Mouse (Mus musculus) retina, adult 2 months (tissue): ENCODE data around the gene Cfap46.
"Not testable (repeated sequence)": the region's sequence is repeated elsewhere in the genome, so short reads cannot be mapped to it uniquely, and the experiment has no call there.

Experiments used
- DNase-seq: peaks from one replicate; pipeline ENCODE4 v3.0.0-alpha.2; 2012; ENCODE audit warnings: low read depth, low spot score

Gene Cfap46

DNA sequence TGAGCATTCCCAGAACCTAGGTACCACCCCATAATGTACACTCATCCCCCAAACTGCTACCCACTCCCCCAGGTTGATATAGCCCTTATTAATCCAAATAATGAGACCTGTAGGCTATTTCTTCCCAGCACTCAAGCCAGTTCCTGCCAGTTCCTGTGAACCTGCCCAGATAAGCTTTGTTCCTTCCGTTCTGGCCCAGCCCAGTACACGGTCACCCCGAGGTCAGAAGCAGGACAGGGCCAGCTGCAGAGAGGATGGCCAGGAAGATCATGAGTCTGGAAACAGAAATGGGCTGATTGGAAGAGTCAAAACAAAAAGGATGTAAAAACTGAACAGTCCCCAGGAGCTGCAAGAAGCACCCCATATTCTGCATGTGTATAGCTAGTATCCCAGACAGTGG, 20.3 kb downstream of the Cfap46 start:
- DNase-seq, result no peak

DNA sequence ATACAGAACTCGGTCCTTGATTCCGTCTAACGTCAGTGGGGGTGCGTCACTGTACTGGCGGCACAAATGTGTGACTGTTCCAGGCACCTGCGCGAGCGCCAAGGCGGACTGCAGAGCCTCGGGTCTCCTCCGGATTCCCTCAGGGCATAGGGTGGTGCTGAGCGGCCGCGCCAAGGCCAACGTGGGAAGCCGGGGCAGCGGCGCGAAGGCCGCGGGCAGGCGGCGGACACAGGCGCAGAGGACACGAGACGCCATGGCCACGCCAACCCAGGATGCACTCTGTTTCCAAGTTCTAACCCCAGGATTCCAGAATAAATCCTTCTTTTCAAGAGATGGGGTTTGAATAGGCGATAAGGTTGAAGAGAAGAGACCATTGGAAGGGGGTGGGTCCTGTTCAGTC, 23.7 kb downstream of the Cfap46 start:
- not testable (repeated sequence) for DNase-seq

DNA sequence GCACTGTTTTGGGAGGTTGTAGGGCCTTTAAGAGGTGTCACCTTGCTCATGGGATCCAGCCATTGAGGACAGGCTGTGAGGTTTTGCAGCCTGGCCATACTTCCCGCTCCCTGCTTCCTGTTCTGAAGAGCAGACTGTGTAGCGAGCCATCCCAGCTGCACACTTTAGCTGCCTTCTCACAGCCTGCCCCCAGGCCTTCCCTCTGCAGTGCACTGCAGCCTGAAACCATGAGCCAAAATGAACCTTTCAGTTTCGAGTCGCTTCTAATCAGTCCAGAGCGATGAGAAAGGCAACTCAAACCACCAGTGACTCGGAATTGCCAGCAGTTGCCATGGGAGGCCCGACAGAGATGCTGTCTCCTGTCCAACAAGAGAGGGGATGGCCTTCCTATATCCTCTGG, 33.9 kb downstream of the Cfap46 start:
- no peak for DNase-seq

DNA sequence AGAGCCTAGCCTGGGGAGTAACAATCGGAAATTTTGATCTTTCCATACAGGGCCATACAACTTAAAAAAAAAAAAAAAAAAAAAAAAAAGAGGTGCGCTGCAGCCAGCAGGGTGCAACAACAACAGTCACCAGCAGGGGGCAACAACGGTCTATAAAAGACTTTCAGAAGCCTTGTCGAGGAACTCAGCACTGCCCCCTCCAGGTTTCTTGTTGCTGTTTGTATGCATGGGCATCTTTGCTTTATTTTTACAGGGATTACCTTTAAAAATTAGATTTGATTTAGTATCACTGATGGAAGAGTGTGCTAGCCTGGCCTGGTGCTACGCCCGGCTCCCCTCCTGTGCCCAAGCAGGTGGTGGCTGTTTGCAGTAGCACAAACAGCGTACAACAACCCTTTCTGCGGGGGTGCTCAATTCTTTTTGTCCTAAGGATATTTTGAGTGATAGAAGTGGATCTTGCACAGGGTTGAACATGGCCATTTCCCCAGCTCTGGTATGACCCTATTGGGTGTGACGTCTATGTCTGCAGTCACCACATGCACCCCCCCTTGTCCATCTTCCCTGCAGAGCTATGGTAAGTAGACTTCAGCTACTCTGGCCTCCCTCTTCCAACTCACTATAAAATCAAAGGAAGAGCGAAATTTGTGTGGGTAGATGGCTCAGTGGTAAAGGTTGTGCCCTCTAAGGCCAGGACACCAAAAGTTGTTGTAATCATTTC, 35.4 kb downstream of the Cfap46 start:
- peak; percentile 70 for DNase-seq

DNA sequence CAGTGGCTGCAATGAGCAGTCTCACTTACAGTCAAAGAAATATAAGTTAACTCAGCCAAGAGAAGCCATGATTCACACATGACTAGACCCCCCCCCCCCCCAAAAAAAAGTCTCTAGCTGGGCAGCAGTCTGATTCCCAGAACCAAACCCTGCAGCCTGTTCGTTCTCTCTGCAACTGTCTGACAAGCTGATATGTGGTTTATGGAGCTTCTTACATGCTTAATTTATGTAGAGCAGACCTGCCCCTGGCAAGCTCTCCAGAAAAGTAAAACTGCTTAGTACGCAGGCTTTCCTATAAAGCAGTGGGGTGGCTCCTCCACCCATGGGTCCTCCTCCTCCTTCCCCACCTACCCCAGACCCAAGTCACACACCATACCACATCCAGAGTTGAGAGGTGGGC, 50.2 kb downstream of the Cfap46 start:
- no peak for DNase-seq

DNA sequence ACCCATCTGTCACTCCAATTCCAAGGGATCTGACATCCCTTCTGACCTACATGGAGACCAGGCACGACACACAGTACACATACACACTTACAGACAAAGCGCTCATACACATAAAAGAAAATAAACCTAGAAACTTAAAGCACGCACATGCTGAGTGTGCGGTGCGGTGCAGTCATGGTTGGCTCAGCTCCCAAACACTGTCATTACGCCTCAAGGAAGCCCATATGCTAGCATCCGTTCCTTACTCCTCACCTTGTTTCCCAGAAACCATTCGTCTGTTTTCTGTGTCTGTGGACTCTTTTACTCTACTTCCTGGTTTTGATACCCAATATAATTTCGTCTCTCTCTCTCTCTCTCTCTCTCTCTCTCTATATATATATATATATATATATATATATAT, 58.5 kb downstream of the Cfap46 start:
- DNase-seq, result no peak

- DNase-seq, result no peak
These were observed 61.0 kb downstream of the Cfap46 start for GRCm38 (mm10) chr7:139622568-139622967.

DNA sequence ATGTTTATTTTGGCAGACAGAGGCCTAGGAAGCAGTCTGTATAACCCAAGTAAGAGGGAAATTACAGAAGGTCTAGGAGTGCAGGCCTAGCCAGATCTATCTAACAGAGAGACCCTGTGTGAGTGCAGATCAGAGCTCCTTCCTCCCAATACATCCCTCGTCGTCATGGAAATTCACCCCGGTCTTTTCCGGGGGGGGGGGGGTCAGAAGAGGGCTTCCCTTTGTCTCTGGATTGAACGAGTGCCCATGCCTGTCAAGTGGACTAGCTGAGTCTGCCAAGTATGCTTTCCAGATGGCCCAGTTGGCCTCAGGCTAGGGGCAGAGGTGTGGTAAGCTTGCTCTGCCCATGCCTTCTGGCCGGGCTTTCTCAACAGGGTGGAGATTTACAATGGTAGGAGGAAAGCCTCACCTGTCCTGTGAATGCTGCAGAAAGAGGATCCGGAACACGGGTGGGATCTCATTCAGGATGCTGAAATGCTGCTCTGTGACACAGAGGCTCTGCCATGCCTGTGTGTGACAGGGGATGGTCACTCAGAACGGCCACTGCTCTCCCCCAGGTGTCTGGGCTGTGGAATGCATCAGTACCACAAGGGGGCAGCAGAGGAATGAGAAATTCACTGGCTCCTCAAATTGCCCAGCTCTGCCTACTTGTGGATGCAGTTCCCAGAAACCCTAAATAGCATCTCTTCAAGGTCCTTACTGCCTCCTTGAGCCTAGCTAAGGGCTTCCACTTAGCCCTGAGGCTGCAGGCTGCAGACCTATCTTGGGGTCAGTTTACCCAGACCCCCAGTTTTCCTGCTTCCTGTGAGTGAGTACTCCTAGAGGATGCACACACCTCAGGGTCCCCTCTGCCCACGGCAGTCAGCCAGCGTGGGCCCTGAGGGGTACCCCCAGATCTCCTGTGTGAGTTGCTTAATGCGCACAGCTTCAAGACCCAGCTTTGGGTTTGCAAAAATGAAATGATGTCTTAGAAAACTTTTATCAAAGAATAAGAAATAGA, 67.5 kb downstream of the Cfap46 start:
- peak; percentile 57 for DNase-seq

DNA sequence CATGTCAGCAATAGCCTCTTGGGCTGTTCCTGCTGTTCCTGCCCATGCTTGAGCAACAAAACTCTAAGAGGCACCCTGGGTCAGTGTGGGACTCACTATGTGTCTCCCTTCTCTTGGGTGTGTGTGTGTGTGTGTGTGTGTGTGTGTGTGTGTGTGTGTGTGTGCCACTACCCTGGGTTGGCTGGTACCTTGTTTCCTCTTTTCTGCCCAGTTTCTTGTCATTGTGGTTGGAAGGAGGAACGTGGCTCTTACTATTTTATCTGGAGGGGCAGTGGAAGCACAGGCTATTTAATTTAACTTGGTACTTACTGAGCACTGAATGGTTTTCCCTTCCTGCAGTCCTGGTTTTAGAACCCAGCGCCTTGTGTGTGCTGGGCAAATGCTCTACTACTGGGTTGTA, 73.3 kb downstream of the Cfap46 start:
- no peak for DNase-seq

DNA sequence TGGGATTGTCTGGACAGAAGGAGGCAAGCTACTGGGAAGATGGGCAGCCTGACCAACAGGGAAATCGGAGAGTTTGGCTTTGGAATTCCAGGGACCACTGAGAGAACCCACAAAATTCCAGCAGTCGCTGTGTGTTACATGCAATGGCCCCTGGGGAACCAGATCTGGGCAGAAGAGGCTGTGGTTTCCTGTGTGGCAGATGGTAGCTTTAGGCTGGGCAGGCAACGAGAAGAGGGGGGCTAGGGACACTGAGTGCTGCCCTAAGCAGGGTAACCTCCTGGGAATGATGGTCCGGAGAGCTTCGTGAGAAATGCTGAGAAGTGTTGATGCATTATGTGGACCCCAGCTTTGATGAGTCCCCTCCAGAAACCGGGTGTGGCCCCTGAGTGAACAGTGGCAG, 87.8 kb downstream of the Cfap46 start:
- no peak for DNase-seq

GRCm38 (mm10) chr7:139595311-139595710, 88.3 kb downstream of the Cfap46 start:
- no peak for DNase-seq

GRCm38 (mm10) chr7:139591311-139591710, 92.3 kb downstream of the Cfap46 start:
- no peak for DNase-seq

DNA sequence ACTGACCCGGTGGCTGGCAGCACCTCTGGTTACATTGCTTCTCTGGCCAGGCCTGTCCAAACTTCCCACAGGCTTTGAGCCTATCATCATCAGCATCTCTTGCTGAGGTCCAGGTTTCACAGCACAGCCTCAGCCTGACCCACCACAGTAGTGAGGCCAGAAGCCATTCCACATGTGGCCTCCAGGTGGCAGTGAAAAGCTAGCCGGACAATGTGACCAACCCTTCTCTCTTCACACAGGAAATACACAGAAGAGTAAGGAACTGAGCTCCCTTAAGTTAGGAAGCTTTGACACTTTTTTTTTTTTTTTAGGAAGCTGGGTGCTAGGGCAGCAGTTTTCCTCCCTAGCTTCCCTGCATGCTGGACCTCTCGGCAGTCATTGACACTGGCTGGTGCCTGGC, 93.3 kb downstream of the Cfap46 start:
- DNase-seq, result no peak

GRCm38 (mm10) chr7:139587919-139588318, 95.7 kb downstream of the Cfap46 start:
- no peak for DNase-seq

DNA sequence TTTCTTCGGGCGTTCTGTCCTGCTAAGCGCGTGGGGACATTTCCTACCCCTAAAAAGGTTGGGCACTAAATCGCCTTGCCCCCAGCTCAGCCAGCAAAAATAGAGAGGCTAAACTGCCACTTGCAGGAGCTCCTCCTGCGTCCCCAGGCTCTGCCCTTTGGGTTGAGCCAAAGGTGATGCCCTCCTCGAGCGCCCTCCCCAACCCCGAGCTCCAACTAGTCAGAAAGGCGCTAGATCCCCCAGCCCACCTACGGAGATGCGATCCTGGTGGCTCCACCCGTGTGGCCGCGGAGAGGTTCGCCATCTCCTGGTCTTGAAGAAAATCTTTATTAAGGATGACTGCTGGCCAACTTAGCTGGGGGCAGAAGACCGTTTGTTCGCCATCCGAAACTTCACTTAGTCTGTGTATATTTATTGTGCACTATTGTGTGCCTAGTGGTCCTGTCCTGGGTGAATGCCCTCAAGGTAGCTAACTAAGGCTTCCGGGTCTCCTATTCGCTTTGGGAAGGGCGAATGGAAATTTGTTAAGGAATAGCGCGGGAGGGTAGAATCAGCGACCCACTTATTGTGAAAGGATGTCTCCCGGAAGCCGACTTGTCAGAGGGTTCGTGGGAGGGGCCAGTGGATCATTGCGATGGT, 98.3 kb downstream of the Cfap46 start:
- no peak for DNase-seq

- DNase-seq, result no peak
These were observed 99.1 kb downstream of the Cfap46 start for GRCm38 (mm10) chr7:139584221-139585175.

- DNase-seq, result no peak
These were observed 100.4 kb downstream of the Cfap46 start for GRCm38 (mm10) chr7:139583094-139583737.

- DNase-seq, result no peak
These were observed 101.0 kb downstream of the Cfap46 start, which contains the start of gene Nkx6-2 for GRCm38 (mm10) chr7:139582595-139582994. Gene Nkx6-2, minus strand, starts transcription at chr7:139582797.

- DNase-seq, result no peak
These were observed 101.6 kb downstream of the Cfap46 start for GRCm38 (mm10) chr7:139581801-139582571.
